Mouse (Mus musculus) midbrain, embryonic 10.5 days (tissue): ENCODE data around the gene Olfr1316. TPM values are rescaled to one million over a fixed set of nuclear protein-coding genes. Genes with fewer than 3 reads are reported as not detected.

Experiments
- DNase-seq: peaks from one replicate; pipeline ENCODE4 v3.0.0-alpha.2; 2017; ENCODE audit warnings: low spot score
- H3K27ac ChIP-seq: fragments of 300-500 bp; sonication (generic); replicated peaks from 2 replicates; pipeline ENCODE4 v1.5.1; 2016; ENCODE audit warnings: mild to moderate bottlenecking
- H3K27me3 ChIP-seq: fragments of 300-500 bp; sonication (generic); 2 replicates; pipeline ENCODE4 v1.6.1; 2016; ENCODE audit warnings: low read depth, mild to moderate bottlenecking; ENCODE audit not compliant: poor library complexity, severe bottlenecking
- H3K36me3 ChIP-seq: fragments of 300-500 bp; sonication (generic); 2 replicates; pipeline ENCODE4 v1.6.1; 2016; ENCODE audit warnings: mild to moderate bottlenecking, moderate library complexity
- H3K4me1 ChIP-seq: fragments of 300-500 bp; sonication (generic); 2 replicates; pipeline ENCODE4 v1.6.1; 2016
- H3K4me3 ChIP-seq: fragments of 300-500 bp; sonication (generic); 2 replicates; pipeline ENCODE4 v1.5.1; 2016; ENCODE audit warnings: mild to moderate bottlenecking, moderate library complexity
- H3K9me3 ChIP-seq: fragments of 300-500 bp; sonication (generic); replicated peaks from 2 replicates; pipeline ENCODE4 v1.6.1; 2016; ENCODE audit warnings: mild to moderate bottlenecking
- WGBS: fragments of 180-500 bp; shearing (Covaris S2); methylation state at CpG from one replicate; pipeline ENCODE4 v1.1.7; 2016; 5-methylcytosine and 5-hydroxymethylcytosine counted together
- polyA plus RNA-seq: library from polyadenylated mRNA; unstranded; fragments of >200 nt; fragmentation: Nextera tagmentation; extraction: Ambion mirVana; gene quantifications from 2 replicates; pipeline ENCODE4 v1.2.1, GENCODE M21; 2016

Olfr1316 gene
- polyA plus RNA-seq: not detected in 2 replicates

- no peak for DNase-seq
- Histone ChIP-seq H3K27ac (no peak within 1 kb of the TSS), H3K36me3 (no peaks in the 10 kb centered on the region), H3K9me3 (no peaks in the 10 kb centered on the region), H3K27me3 (no peaks in the 10 kb centered on the region), H3K4me3 (no peak within 1 kb of the TSS), H3K4me1 (no peaks in the 10 kb centered on the region)
- WGBS: 81% methylated on average over 2 of the region's 2 CpGs
Observed at GRCm38 (mm10) chr2:112134877-112135276, at the start of gene Olfr1316. Olfr1316 (minus strand) TSS chr2:112134977.

- DNase-seq: no peak
- H3K36me3 ChIP-seq: no peaks in the 10 kb centered on the region
- no peaks in the 10 kb centered on the region for H3K4me1 ChIP-seq
- H3K27ac ChIP-seq: no peak within 1 kb of the TSS
- H3K9me3 ChIP-seq: no peaks in the 10 kb centered on the region
- H3K4me3 ChIP-seq: no peak within 1 kb of the TSS
- H3K27me3 ChIP-seq: no peaks in the 10 kb centered on the region
Observed at GRCm38 (mm10) chr2:112153898-112154297, 19.1 kb upstream of the Olfr1316 start, which contains the start of gene Olfr1318. Olfr1318 (plus strand) TSS chr2:112154198.

- no peaks in the 10 kb centered on the region for H3K9me3 ChIP-seq
- no peak for DNase-seq
- H3K36me3 ChIP-seq: no peaks in the 10 kb centered on the region
- 70% methylated on average over 2 of the region's 2 CpGs for WGBS
- H3K27ac ChIP-seq: no peak within 1 kb of the TSS
- no peak within 1 kb of the TSS for H3K4me3 ChIP-seq
- no peaks in the 10 kb centered on the region for H3K27me3 ChIP-seq
- no peaks in the 10 kb centered on the region for H3K4me1 ChIP-seq
Observed at GRCm38 (mm10) chr2:112140029-112140428, 5.3 kb upstream of the Olfr1316 start, which contains the start of gene Olfr1317. Olfr1317 (plus strand) TSS chr2:112140329.

- Histone ChIP-seq H3K4me1 (no peaks in the 10 kb centered on the region), H3K27ac (no peak within 1 kb of the TSS), H3K27me3 (no peaks in the 10 kb centered on the region), H3K4me3 (no peak within 1 kb of the TSS), H3K9me3 (no peaks in the 10 kb centered on the region), H3K36me3 (no peaks in the 10 kb centered on the region)
- DNase-seq: no peak
- WGBS: 74% methylated on average over 1 of the region's 1 CpGs
Observed at GRCm38 (mm10) chr2:112115340-112115739, 19.4 kb downstream of the Olfr1316 start, which contains the start of gene Olfr1315-ps1. Olfr1315-ps1 (minus strand) TSS chr2:112115440.

GRCm38 (mm10) chr2:112096681-112097080 is 38.1 kb downstream of the Olfr1316 start, which contains the start of gene Olfr1314:
Olfr1314 (minus strand) TSS chr2:112096781.
- Histone ChIP-seq H3K36me3 (no peaks in the 10 kb centered on the region), H3K9me3 (no peaks in the 10 kb centered on the region), H3K4me1 (no peaks in the 10 kb centered on the region), H3K27me3 (no peaks in the 10 kb centered on the region), H3K4me3 (no peak within 1 kb of the TSS), H3K27ac (no peak within 1 kb of the TSS)
- DNase-seq: no peak

- no peaks in the 10 kb centered on the region for H3K9me3 ChIP-seq
- H3K4me3 ChIP-seq: no peak within 1 kb of the TSS
- no peak within 1 kb of the TSS for H3K27ac ChIP-seq
- no peaks in the 10 kb centered on the region for H3K27me3 ChIP-seq
- H3K4me1 ChIP-seq: no peaks in the 10 kb centered on the region
- no peak for DNase-seq
- H3K36me3 ChIP-seq: no peaks in the 10 kb centered on the region
Observed at GRCm38 (mm10) chr2:112077743-112078142, 57.0 kb downstream of the Olfr1316 start, which contains the start of gene Olfr1313. Olfr1313 (minus strand) TSS chr2:112077843.

Other genes with a start within 250 kb of the Olfr1316 start
- gene Olfr1306, start 218.7 kb downstream of the Olfr1316 start, polyA plus RNA-seq: not detected in 2 replicates
- gene Olfr1307, start 185.5 kb downstream of the Olfr1316 start, polyA plus RNA-seq: not detected in 2 replicates
- not detected in 2 replicates for gene Olfr1308, start 170.0 kb downstream of the Olfr1316 start, polyA plus RNA-seq
- gene Olfr1309, start 144.7 kb downstream of the Olfr1316 start, polyA plus RNA-seq: not detected in 2 replicates
- not detected in 2 replicates for gene Olfr1310, start 122.3 kb downstream of the Olfr1316 start, polyA plus RNA-seq
- gene Olfr1311, start 110.6 kb downstream of the Olfr1316 start, polyA plus RNA-seq: not detected in 2 replicates
- gene Olfr1312, start 84.7 kb downstream of the Olfr1316 start, polyA plus RNA-seq: not detected in 2 replicates
- gene Olfr1313, start 57.1 kb downstream of the Olfr1316 start, polyA plus RNA-seq: not detected in 2 replicates
- gene Olfr1314, start 38.2 kb downstream of the Olfr1316 start, polyA plus RNA-seq: not detected in 2 replicates
- not detected in 2 replicates for gene Olfr1315-ps1, start 19.5 kb downstream of the Olfr1316 start, polyA plus RNA-seq
- not detected in 2 replicates for gene Olfr1317, start 5.4 kb upstream of the Olfr1316 start, polyA plus RNA-seq
- not detected in 2 replicates for gene Olfr1318, start 19.2 kb upstream of the Olfr1316 start, polyA plus RNA-seq
- 11.4 and 13.7 TPM in 2 replicates for gene Lpcat4, start 104.5 kb upstream of the Olfr1316 start, polyA plus RNA-seq
- 0.02 TPM in 1 of 2 replicates, not detected in the other for gene Nutm1, start 124.3 kb upstream of the Olfr1316 start, polyA plus RNA-seq
- gene Nop10, start 126.9 kb upstream of the Olfr1316 start, polyA plus RNA-seq: 178 and 211 TPM in 2 replicates
- gene Slc12a6, start 130.8 kb upstream of the Olfr1316 start, polyA plus RNA-seq: 7.4 and 11.3 TPM in 2 replicates
- 0.04 TPM in 1 of 2 replicates, not detected in the other for gene Gm21985, start 131.3 kb upstream of the Olfr1316 start, polyA plus RNA-seq
- gene Emc4, start 233.1 kb upstream of the Olfr1316 start, polyA plus RNA-seq: 121 and 125 TPM in 2 replicates
- gene Katnbl1, start 244.2 kb upstream of the Olfr1316 start, polyA plus RNA-seq: 41.2 and 42.2 TPM in 2 replicates